Mouse (Mus musculus) hindlimb bud, embryonic 11.5 days (tissue): ENCODE measurements around the gene Gm9611.
"Not testable (repeated sequence)": the region's sequence is repeated elsewhere in the genome, so short reads cannot be mapped to it uniquely, and the experiment has no call there.

Experiments used
- DNase-seq: peaks from one replicate; pipeline ENCODE4 v3.0.0-alpha.2; 2012; ENCODE audit warnings: low read depth, low spot score; ENCODE audit errors: extremely low spot score

Gm9611 gene

GRCm38 (mm10) chr14:42297258-42297657 is at the start of gene Gm9611:
Gm9611 (minus strand) TSS chr14:42297358.
- not testable (repeated sequence) for DNase-seq

GRCm38 (mm10) chr14:42309910-42310309 is 12.8 kb upstream of the Gm9611 start, which contains the start of gene Gm7995:
Gm7995 (plus strand) TSS chr14:42310210.
- not testable (repeated sequence) for DNase-seq

GRCm38 (mm10) chr14:42259948-42260347 is 37.2 kb downstream of the Gm9611 start, which contains the start of gene Gm17026:
Gm17026 (minus strand) TSS chr14:42260048.
- not testable (repeated sequence) for DNase-seq
